Mouse (Mus musculus): ENCODE measurements around the gene Trcg1.

Gene Trcg1

DNA sequence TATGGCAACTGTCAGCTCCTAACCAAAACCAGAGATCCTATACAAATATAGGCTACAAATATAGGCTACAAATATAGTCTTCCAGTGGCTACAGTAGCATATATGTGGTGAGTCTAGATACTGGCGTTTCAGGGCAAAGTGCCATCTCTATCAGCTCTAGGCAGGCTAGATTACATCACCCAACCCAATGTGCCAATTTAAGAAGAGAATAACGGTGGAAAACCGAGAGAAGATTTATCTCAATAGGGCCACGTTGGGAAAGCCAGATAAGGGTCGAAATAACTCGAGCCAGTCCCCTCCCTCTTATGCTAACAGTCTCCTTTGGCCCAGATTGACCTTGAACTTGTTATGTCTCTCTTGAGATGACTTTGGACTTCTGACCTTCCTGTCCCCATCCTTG lies 3.2 kb upstream of the Trcg1 start:
- DNase-seq = no peak

DNA sequence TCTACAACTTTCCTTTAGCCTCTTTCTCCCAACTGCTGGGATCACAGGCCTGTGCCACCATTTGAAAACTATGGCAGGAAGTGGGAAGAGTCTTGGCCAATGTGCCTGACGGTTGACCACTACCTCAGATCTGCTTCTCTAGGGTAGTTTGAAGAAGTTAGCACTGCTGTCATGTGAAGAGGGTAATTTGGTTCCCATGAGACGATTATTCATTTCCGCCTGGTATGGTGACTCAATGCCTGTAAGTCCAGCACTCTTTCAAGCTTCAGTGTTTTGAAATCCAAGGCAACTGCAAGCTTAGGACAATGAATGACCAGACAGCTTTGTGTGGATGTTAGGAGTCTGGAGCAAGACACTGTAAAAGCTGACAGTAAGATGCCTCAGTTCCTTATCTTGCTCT lies 2.6 kb upstream of the Trcg1 start:
- DNase-seq = no peak

DNA sequence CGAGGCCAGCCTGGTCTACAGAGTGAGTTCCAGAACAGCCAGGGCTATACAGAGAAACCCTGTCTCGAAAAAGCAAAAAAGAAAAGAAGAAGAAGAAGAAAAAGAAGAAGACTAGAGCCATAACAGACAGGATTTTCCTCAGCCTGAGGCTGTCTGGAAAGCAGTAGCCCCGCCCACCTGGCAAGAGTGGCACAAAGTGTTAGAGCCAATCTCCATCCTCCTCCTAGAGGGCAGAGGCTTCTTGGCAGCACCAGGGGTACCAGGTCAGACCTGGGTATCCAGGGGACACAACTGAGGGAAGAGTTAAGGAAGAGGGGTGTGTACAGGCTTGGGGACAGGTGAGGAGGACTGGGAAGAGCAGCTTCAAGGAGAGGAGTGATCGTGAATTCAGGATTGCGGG lies 1.3 kb downstream of the Trcg1 start:
- no peak for DNase-seq

DNA sequence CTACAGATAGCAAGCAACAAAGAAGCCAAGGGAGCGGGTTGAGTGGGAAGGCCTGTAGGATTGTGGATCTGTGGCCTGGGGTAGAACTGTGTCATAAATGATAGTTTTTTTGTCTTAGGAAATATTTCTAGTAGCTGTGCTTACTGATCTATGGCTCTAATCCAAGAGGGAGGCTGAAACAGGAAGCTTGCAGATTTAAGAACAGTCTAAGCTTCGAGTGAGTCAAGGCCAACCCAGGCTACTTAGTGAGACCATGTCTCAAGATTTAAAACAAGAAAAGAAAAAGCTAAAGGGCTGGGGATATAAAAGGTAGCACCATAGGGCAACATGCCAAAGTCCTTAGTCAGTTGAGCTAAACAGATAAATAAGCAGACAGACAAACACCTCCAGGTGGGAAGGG lies 1.9 kb downstream of the Trcg1 start:
- DNase-seq = no peak

DNA sequence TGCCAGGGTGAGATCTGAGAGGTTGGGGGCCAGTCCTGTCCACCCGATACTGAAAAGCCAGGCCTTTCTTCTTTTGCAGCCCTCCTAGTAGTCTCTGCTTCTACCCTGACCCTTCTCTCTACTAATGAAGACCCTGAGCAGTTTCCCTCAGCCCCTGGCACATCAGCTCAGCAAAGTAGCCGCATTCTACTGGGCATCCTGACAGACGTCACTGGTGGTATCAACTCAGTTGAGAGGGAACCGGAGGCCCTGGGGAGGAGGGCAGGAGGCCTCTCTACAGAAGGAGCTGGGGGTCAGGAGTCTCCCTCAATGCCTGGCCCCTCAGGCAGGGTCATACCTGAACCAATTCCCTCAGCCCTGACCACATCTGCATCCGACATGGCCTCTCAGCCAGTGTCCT lies 4.8 kb downstream of the Trcg1 start:
- DNase-seq = no peak

DNA sequence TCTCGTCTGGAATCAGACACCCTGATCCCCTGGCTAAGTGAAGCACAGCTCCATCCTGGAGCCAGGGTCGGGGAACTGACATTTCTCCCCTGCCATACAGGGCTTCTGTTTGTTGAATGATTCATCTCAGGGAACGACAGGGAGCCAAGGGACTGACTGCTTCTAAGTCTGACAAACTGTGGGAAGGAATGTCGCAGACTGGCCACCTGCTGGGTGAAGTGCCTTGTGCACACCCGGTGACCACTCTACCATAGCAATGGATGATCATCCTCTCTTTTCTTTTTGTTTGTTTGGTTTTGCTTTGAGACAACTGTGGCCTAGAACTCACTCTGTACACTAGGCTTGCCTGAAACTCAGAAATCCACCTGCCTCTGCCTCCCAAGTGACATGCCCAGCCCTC lies 6.6 kb downstream of the Trcg1 start:
- DNase-seq = no peak

DNA sequence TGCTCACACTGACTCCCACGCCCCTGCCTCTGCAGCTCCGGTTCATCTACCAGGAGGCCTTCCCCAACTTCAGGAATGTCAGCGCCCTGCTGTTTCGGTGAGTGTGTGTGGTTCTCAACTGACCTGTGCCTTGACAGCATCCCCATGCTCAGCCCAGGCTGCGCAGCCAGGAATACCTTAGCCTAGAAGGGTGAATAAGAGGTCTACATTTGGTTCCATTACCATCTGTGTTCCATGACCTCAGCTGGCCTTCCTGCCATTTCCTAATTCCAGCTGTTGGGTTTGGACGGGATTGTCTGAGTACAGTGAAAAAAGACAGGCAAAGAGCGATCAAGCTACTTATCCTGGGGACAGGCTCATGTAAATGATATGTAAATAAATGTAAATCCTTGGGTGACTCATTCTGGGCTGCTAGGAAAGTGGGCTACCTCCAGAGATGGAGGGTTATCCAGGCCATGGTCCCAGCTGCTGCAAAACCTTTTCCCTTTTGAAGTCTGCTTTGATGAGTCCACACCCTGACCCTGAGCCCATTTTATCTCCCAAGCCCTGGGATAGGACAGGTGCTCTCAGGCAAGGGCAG lies 7.8 kb downstream of the Trcg1 start:
- DNase-seq = no peak

DNA sequence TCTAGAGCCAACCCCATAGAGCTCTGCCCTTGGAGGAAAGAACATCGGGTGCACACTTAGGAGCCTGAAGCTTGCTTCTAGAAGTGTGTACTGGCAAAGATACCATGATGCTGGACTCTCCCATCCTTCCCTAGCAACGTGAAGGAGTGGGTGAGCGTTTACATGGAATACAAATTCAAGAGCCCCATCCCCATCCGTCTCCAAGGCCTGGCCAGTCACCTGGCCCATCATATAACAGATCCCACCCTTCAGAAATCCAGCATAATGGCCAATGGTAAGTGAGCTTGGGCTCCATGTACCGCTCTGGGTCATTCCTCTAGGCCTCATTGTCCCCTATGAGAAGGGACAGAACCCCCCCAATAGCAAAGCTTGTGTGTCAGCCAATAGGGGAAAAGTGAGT lies 10.1 kb downstream of the Trcg1 start:
- no peak for DNase-seq

DNA sequence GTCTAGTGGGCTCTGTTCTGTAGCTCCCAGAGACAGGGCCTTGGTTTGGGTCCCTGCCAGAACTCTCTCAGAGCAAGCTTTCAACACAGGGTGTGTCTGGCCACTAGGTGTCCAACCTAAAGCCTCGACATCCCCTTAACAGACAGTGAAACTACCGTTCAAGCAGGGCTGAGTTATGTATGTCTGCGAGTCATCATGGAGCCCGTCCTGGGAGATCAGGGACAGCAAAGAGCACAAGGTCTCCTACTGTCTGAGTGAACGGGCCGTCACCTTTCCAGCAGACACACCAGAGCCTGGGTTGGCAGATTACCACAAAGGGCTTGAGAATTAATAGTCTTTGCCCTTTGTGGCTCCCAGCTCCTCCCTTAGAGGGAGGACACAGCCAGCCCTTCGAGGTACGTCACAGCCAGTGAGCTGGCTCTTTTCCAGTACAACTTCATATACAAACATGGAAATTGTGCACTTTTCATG lies 10.9 kb downstream of the Trcg1 start:
- DNase-seq = no peak

DNA sequence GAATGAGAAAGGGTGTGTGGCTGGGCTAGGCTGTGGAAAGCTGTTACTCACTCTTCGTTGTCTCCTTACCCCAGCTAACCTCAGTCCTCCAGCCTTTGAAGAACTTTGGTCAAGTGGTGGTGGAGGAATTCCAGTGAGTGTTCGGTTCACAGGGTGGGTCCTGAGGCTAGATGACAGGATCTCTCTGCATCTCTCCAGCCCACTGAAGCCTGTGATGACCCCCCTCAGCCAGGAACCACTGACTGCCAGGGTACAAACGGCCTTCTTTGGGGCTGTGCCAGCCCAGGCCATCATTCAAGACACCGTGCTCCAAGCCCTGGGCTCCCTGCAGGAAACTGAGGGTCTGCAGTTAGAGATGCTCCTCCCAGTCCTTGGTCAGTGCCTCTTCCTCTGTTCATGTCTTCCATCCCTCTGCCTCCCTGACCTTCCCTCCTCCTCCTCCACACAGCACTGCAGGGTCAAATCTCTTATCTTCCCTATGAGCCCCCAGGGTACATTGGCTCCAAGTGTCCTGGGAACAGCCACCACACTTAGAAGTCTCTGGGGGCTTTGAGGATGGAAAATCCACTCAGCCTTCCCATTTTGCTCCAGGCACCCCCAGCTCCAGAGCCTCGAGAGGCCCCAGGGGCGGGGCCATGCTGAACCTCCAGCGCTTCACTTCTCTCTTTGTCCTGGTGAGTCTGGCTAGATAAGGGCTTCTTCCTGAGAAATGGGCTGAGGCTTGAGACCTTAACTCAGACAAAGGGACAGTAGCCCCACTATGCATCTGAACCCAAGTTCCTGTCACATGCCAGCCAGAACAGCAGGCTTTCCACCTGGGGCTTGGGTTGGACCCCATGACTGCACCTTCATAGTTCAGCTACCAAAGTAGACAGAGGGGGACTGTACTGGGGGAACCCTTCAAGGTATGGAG lies 11.9 kb downstream of the Trcg1 start:
- no peak for DNase-seq

DNA sequence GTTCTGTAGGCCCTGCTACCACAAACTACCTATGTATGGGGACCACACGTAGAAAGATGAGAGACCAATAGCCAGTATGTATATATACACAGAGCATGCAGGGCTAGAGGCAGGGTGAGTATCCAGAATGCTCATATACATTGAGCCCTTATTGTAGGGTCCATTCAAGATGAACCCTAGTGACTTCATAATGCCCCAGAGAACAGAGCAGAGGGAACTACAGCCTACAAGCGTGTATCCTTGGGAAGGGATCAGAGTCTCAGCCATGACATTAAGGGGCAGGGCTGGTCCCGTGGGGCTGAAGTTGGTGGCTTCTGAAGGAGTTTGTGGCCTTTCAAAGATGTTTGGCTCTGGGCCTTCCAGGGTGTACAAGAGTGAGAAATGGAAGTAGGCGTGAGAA lies 13.7 kb downstream of the Trcg1 start:
- no peak for DNase-seq

DNA sequence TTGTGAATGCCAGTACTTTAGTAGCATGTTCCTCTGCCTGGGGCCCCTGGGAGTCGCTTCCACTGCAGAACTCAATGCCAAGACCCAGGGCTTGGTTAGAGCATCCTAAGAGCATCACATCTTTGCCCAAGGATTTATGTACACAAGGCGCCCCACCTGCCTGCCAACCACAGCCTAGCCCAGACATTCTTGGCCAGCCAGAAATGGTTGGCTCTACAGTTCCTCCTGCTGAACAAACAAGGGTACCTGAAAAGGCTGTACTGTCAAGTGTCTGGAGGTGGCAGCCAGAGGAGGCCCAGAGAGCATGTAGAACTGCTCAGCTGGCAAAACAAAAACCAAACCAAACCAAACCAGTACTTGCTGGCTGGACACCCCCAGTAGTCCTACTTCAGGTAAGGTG lies 14.8 kb downstream of the Trcg1 start:
- no peak for DNase-seq

DNA sequence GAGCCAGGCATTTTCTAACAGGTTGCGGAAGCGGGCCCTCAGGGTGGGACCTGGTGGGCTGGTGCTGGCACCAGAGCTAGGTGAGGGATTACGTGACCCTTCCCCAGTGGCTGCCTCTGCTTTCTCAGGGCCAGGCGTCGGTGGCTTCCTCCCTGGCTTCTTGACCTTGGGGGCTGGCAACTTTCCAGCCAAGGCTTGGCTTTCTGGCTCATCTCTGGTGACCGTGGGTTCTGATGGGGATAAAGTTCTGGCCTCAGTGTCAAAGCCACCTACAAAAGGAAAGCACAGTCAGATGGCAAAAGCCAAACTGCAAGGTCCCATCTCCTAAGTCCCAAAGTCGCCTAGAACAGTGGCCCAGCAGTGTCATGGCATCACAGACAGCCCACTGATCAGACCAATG lies 17.7 kb downstream of the Trcg1 start:
- DNase-seq = no peak

DNA sequence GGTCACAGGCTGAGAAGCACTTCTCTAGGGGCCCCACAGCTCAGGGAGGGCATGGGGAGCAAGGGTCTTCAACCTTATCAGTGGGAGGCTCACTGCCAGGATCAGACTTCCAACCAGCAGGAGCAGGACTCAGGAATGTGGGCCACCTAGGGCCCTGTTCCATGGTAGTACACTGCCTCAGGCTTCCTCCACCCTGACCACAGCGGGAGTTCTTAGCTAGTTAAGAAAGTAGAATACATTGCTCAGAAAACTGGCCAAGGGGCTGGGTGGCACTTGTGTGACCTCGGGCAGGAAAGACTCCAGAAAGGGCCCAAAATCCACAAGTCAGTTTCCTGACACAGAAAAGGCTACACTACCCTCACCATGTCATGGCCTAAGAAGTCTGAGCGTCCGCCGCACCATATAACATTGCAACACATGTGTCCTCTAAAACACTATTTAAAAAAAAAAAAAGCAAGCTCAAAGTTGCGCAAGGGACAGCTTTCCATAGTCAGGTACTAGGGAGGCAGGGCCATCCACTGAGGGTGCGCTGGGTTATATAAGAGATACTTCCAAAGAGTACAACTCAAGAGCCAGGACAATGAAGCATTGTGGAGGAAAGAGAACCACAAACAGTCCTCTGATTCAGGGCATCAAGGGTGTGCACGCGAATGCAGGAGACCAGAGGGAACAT lies 18.6 kb downstream of the Trcg1 start:
- no peak for DNase-seq

DNA sequence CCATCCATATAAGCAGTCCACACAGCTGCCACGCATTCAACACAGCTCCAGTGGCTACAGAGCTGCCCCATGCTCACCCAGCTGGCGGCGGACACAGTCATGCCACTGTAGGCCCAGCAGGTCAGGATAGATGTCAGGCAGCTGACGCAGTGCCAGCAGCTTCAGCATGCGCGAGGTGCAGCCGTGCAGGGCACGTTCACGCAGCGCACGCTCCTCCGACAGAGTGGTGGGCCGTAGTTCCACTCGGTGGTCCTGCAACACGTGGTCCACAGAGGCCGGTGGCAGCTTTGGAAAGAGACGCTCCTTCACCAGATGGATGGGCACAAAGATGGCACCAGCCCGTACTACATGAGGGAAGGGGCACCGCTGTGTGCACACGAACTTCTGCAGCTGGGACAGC lies 20.0 kb downstream of the Trcg1 start:
- DNase-seq = no peak

DNA sequence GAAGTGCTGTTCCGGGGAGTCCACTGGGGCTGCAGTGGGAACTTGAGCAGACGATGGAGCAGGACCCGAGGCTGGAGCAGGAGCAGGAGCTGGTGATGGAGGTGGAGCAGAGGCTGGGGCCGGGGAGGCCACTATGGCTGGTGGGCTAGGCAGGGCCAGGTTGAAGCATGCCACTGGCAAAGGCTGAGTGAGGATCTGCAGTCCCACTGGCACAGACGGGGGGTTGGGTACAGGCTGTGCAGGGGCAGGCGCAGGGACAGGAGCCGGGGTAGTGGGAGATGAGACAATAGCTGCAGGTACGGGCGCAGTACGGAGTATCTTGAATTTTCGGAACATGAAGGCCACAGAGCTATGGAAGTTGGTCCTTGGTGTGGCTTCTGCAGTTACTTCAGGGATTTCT lies 20.5 kb downstream of the Trcg1 start:
- no peak for DNase-seq

DNA sequence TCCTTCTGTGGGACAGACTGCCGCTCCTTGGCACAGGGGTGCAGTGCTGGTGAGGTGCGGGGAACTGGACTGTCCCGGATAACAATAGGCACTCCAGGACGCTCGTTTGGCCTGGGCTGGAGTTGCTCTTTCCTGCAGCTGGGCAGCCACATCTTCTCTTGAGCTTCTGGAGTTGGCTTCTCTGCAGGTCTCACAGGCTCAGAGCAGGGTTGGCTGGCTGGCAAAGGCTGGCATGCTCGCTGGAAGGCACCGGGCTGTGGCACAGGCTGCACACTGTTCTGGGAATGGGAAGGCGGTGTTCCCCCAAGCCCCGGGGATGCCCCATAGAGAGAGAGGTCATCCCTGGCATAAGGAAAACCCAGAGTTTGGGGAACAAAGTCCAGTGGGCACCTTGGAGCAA lies 21.3 kb downstream of the Trcg1 start:
- no peak for DNase-seq

DNA sequence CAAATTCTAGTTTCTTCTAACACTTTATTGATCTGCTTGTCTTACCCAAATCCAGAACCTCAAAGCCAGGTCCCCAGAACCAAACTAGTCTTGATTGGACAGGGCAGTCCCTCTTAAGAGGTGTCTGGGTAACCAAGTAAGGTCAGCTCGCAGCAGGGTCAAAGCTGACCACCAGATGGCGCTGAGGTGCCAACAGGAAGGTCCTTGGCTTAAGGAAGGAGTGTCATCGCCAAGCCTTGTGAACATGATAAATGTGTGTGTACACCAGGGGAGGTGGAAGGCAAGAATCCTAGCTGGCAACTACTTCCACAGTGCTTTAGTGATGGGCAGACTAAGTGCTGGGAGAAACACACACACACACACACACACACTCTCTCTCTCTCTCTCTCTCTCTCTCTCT lies 23.4 kb downstream of the Trcg1 start:
- peak; percentile 93 to 94 for DNase-seq

DNA sequence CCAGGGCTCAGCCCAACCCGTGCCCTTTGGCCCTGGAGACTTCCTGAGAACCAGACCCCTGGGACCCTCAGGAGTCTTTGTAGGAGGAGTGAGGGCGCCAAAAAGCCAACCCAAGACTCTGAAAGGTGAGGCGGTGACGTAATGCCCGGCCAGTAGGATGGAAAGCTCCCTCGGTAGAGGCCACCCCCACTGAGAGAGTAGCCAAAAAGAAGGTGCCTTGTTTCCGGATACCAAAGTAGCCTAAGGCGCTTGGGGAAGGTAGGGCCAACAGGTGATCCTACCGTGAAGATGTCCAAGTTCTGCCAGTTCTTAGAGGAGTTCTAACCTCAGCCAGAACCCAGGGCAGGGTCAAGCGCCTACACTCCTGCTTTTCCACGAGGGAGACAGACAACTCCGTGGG lies 24.6 kb downstream of the Trcg1 start:
- DNase-seq = peak; percentile 33 to 36

DNA sequence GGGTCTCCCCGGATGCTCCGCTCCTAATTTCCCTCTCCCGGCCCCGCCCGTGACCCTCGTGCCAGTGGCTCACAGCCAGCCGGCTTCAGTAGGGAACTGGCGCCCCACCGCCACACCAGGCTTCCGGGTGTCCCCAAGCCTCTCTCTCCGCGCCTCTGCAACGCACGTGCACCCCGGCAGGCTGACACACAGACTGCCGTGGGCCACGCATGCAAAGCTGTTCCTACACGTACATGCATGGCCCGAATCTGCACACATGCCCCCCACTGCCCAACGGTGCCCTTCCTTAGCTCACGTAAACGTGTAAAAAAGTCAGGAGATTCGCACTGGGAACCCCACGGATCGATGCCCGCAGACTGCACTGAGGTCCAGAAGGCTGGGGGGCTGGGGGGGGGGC lies 25.2 kb downstream of the Trcg1 start:
- peak; percentile 82 for DNase-seq

DNA sequence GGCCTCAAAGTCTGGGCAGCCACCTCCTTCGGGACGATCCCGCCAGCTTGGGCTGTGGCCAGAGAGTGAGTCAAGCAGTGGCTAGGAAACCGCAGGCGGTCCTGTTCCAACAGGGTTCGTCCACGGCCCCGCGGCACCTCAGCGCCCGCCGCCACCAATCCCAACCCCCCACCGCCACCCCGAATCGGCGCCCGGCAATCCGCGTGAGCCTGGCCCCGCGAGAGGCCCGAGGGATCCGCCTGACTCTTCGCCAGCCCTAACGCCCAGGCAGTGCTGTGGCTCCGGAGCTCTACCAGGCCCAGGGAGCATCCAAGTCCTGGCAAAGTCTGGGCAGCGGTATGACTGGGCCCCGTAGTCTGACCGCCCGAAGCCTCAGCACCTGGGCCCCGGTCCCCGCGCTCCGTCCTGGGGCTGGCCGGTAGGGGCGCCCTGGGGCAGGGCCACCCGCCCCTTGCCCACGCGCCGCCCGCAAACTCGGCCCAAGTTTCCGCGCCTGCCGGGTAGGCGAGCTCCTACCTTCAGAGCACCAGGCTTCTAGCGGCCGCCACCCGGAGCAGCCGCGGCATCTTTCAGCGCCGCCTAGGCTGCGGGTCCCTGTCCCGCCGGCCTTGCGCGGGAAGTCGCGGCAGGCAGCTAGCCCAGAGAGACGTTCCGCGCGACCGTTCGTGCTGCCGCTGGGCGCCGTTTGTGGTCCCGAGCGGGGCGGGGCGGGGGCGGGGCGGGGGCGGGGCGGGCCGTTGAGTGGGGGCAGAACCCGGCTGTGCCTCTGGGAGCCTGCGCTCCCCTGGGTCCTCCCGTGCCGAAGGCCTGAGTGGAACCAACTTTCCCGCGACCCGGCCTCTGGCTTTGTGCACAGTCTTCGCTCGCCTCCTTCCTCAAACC lies 25.8 kb downstream of the Trcg1 start, which contains the start of gene 1700017B05Rik:
TSS of gene 1700017B05Rik (minus strand) at position 700 of the 882 bp plus-strand sequence.
- peak; percentile 88 to 91 for DNase-seq

DNA sequence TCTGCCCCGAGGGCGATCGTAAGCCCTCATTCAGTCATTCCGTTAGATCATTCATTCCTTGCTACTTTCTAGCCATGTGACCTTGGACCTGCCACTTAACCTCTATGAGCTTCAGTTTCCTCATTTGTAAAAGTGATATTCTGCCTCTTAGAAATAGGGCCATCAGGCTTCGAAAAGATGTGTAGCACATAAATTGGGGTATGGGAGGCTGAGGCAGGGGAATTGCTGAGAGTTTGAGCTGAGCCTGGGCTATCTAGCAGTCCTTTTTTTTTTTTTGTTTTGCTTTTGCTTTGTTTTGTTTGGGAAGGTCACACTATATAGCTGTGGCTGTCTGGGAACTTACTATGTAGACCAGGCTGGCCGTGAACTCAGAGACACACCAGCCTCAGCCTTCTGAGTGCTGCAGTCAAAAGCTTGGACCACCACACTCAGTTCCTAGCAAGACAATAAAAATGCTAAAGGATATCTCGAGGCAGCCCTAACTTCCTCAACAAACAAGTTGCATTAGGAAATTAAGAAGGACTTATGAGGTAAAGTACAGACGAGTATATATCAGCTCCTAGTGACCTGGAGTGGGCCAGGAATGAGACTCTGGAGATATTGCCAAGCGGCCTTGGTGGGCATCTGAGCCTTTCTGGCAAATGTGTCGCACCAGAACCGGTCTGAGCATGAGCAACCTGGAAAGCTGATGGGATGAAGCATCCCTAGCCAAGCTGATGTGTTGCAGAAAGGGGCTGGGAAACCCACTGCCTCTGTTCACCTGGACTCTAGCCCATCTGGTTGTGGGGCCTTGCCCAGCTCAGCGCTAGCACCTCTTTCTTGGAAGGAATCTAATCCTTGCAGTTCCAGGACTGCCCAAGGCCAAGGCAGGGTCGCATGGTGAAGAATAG lies 26.7 kb downstream of the Trcg1 start:
- DNase-seq = no peak
